Mouse (Mus musculus): ENCODE results near the gene Defb21. TPM values are rescaled to one million over a fixed set of nuclear protein-coding genes. Genes with fewer than 3 reads are reported as not detected.

Gene Defb21
- polyA plus RNA-seq, 1 experiment from 2014 or later, result not detected

DNA sequence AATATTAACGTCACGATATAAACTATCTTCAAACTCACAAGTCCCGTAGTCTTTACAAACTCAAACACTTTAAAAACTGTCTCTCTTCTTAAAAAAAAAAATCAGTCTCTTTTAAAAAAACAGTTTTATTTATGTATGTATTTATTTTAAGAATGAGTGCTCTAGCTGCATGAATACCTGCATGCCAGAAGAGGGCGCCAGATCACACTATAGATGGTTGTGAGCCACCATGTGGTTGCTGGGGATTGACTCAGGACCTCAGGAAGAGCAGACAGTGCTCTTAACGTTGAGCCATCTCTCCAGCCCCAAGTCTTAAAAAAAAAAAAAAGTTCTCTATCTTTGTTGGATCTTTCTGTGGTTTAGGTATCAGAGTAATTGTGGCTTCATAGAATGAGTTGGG lies 44.8 kb downstream of the Defb21 start:
- Histone ChIP-seq H3K4me3 (ENCODE audit: low read length) (no peak overlapping the region), H3K9ac (ENCODE audit: low read depth, low read length) (no peak overlapping the region), H3K27me3 (replicated peaks; ENCODE audit: control insufficient read depth, insufficient read depth, low read length) (no peaks in the 10 kb centered on the region), H3K36me3 (ENCODE audit: control insufficient read depth, insufficient read depth, low read length) (no peaks in the 10 kb centered on the region), H3K4me2 (ENCODE audit: low read length) (no peak overlapping the region), H3K4me1 (ENCODE audit: control insufficient read depth, insufficient read depth, low read depth, low read length) (no peaks in the 10 kb centered on the region), H3K27ac (ENCODE audit: low read depth, low read length) (no peak overlapping the region), H3K9me3 (ENCODE audit: control insufficient read depth, low read length) (no peaks in the 10 kb centered on the region)
- WGBS, result 61% methylated on average over 5 of the region's 5 CpGs
- ATAC-seq, result no peak

DNA sequence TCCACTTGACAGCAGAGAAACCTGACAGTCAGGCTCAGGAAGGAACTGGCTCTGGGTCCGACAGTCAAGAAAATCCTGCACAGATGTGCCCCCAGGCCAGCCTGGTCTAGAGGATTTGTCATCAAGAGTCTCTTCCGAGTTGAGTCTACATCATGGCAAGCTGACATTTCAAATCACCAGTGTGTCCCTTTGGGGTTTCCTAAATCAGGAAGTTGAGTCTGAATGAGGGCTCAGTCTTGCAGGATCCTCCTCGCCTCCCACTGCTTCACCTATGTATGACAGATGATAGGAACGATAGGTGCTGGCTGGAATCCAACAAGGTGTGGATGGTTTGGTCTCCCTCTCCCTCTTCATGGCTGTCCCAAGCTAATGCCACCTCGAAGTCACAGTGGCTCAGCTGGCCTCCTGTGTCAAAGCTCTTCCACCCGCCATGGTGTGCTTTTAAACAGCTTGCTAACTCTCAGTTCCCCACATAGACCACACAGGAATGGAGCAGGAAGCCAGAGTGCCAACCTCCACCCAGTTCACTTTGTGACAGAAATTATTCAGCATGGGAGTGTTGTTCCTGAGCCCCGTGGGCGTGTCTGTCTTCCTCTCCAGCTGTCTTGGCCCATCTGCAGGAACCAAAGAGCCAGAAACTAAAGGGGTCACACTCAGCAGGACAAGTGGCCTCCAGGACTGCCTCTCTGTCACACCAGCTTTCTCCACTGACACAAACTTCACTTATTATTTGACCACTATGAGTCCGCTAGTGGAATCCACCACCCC lies 48.0 kb downstream of the Defb21 start:
- Histone ChIP-seq H3K9me3 (ENCODE audit: control insufficient read depth, low read length) (no peaks in the 10 kb centered on the region), H3K4me2 (ENCODE audit: low read length) (no peak overlapping the region), H3K27me3 (replicated peaks; ENCODE audit: control insufficient read depth, insufficient read depth, low read length) (0 out of 2 replicates have a peak, but pooled peaks cover 2% of the 10 kb centered on the region), H3K36me3 (ENCODE audit: control insufficient read depth, insufficient read depth, low read length) (no peaks in the 10 kb centered on the region), H3K9ac (ENCODE audit: low read depth, low read length) (no peak overlapping the region), H3K4me1 (ENCODE audit: control insufficient read depth, insufficient read depth, low read depth, low read length) (no peaks in the 10 kb centered on the region), H3K4me3 (ENCODE audit: low read length) (no peak overlapping the region), H3K27ac (ENCODE audit: low read depth, low read length) (no peak overlapping the region)
- ATAC-seq, result no peak
- WGBS, result 73% methylated on average over 9 of the region's 9 CpGs

DNA sequence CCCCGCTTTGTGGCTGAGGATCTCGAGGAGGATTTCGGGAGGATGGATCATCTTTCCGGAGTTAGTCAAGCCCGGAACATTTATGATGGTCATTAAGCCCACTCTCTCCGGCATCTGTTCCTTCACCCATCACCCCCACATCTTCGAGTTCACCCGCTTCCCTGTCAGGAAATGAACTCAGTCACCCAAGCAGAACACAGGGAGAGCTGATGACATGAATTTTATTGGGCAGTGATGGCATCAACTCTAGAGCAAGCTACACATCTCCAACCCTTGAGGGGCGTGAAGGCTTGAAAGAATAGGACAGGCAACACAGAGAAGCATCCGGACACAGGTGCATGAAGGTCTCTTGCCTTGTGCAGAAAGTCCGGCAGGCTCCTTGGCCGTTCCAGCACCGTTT lies 49.6 kb downstream of the Defb21 start:
- Histone ChIP-seq H3K27me3 (replicated peaks; ENCODE audit: control insufficient read depth, insufficient read depth, low read length) (0 out of 2 replicates have a peak, but pooled peaks cover 2% of the 10 kb centered on the region), H3K4me3 (ENCODE audit: low read length) (no peak overlapping the region), H3K36me3 (ENCODE audit: control insufficient read depth, insufficient read depth, low read length) (no peaks in the 10 kb centered on the region), H3K4me1 (ENCODE audit: control insufficient read depth, insufficient read depth, low read depth, low read length) (peaks cover 8% of the 10 kb centered on the region), H3K27ac (ENCODE audit: low read depth, low read length) (no peak overlapping the region), H3K9me3 (ENCODE audit: control insufficient read depth, low read length) (no peaks in the 10 kb centered on the region), H3K4me2 (ENCODE audit: low read length) (no peak overlapping the region), H3K9ac (ENCODE audit: low read depth, low read length) (no peak overlapping the region)
- ATAC-seq, result no peak
- 90% methylated on average over 13 of the region's 13 CpGs for WGBS

DNA sequence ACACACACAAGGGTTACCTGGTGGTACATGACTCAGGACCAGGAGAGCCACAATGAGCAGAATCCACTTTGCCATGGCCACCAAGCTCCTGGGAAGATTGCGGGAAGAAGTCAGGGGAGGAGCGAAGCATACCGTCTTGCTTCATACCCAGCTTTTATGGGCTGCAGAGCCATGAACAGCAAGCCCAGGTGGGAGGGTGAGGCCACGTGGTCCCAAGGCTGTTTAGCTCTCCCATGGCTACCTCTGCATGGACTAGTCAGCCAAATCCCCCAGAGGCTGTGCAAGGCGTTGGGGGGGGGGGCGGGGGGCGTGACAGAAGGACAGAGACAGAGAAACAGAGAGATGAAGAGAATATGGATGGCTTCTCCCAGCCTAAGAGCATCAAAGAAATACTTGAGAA lies 50.4 kb downstream of the Defb21 start, which contains the start of gene Defb25:
Gene Defb25, minus strand, starts transcription at position 101 of the 400 bp plus-strand sequence.
- WGBS, result 82% methylated on average over 7 of the region's 7 CpGs
- no peak for ATAC-seq
- peaks cover 8% of the 10 kb centered on the region for H3K27me3 ChIP-seq (replicated peaks; ENCODE audit: control insufficient read depth, insufficient read depth, low read length)

More for the DNA sequence above, 50.4 kb downstream of the Defb21 start, which contains the start of gene Defb25:
- Histone ChIP-seq H3K36me3 (ENCODE audit: control insufficient read depth, insufficient read depth, low read length) (no peaks in the 10 kb centered on the region), H3K9ac (ENCODE audit: low read depth, low read length) (no peak within 1 kb of the TSS), H3K4me1 (ENCODE audit: control insufficient read depth, insufficient read depth, low read depth, low read length) (peaks cover 12% of the 10 kb centered on the region), H3K4me3 (ENCODE audit: low read length) (no peak within 1 kb of the TSS), H3K4me2 (ENCODE audit: low read length) (no peak within 1 kb of the TSS), H3K9me3 (ENCODE audit: control insufficient read depth, low read length) (no peaks in the 10 kb centered on the region), H3K27ac (ENCODE audit: low read depth, low read length) (no peak within 1 kb of the TSS)

Other genes with a start within 250 kb of the Defb21 start
- gene Rbck1, start 240.1 kb upstream of the Defb21 start, polyA plus RNA-seq (2015; fragmentation: Nextera tagmentation; extraction: Ambion mirVana), result 92.1 and 100 TPM in 2 replicates
- 2.1 and 2.2 TPM in 2 replicates for gene Trib3, start 228.7 kb upstream of the Defb21 start, polyA plus RNA-seq (2015; fragmentation: Nextera tagmentation; extraction: Ambion mirVana)
- gene Nrsn2, start 196.1 kb upstream of the Defb21 start, polyA plus RNA-seq (2015; fragmentation: Nextera tagmentation; extraction: Ambion mirVana), result 72.0 and 74.0 TPM in 2 replicates
- 10.5 and 11.8 TPM in 2 replicates for gene Sox12, start 174.7 kb upstream of the Defb21 start, polyA plus RNA-seq (2015; fragmentation: Nextera tagmentation; extraction: Ambion mirVana)
- gene Zcchc3, start 157.7 kb upstream of the Defb21 start, polyA plus RNA-seq (2015; fragmentation: Nextera tagmentation; extraction: Ambion mirVana), result 12.5 and 13.8 TPM in 2 replicates
- 3.1 and 4.1 TPM in 2 replicates for gene 6820408C15Rik, start 157.2 kb upstream of the Defb21 start, polyA plus RNA-seq (2015; fragmentation: Nextera tagmentation; extraction: Ambion mirVana)
- not detected in 2 replicates for gene Defb23, start 108.1 kb upstream of the Defb21 start, polyA plus RNA-seq (2015; fragmentation: Nextera tagmentation; extraction: Ambion mirVana)
- not detected in 2 replicates for gene Defb20, start 95.7 kb upstream of the Defb21 start, polyA plus RNA-seq (2015; fragmentation: Nextera tagmentation; extraction: Ambion mirVana)
- gene Defb22, start 82.6 kb upstream of the Defb21 start, polyA plus RNA-seq (2015; fragmentation: Nextera tagmentation; extraction: Ambion mirVana), result not detected in 2 replicates
- not detected in 2 replicates for gene Defb26, start 61.1 kb upstream of the Defb21 start, polyA plus RNA-seq (2015; fragmentation: Nextera tagmentation; extraction: Ambion mirVana)
- gene Defb28, start 54.5 kb upstream of the Defb21 start, polyA plus RNA-seq (2015; fragmentation: Nextera tagmentation; extraction: Ambion mirVana), result not detected in 2 replicates
- gene Defb29, start 32.6 kb upstream of the Defb21 start, polyA plus RNA-seq (2015; fragmentation: Nextera tagmentation; extraction: Ambion mirVana), result not detected in 2 replicates
- not detected in 2 replicates for gene Gm17416, start 3.4 kb upstream of the Defb21 start, polyA plus RNA-seq (2015; fragmentation: Nextera tagmentation; extraction: Ambion mirVana)
- gene Defb19, start 7.6 kb downstream of the Defb21 start, polyA plus RNA-seq (2015; fragmentation: Nextera tagmentation; extraction: Ambion mirVana), result not detected in 2 replicates
- not detected in 2 replicates for gene Defb45, start 26.7 kb downstream of the Defb21 start, polyA plus RNA-seq (2015; fragmentation: Nextera tagmentation; extraction: Ambion mirVana)
- not detected in 2 replicates for gene Defb36, start 31.6 kb downstream of the Defb21 start, polyA plus RNA-seq (2015; fragmentation: Nextera tagmentation; extraction: Ambion mirVana)
- gene Defb25, start 50.3 kb downstream of the Defb21 start, polyA plus RNA-seq (2015; fragmentation: Nextera tagmentation; extraction: Ambion mirVana), result not detected in 2 replicates
- gene Rem1, start 54.2 kb downstream of the Defb21 start, polyA plus RNA-seq (2015; fragmentation: Nextera tagmentation; extraction: Ambion mirVana), result 0.80 and 0.82 TPM in 2 replicates
- gene H13, start 96.7 kb downstream of the Defb21 start, polyA plus RNA-seq (2015; fragmentation: Nextera tagmentation; extraction: Ambion mirVana), result 172 and 178 TPM in 2 replicates
- gene Mcts2, start 114.3 kb downstream of the Defb21 start, polyA plus RNA-seq (2015; fragmentation: Nextera tagmentation; extraction: Ambion mirVana), result 32.2 and 36.7 TPM in 2 replicates
- gene Id1, start 163.5 kb downstream of the Defb21 start, polyA plus RNA-seq (2015; fragmentation: Nextera tagmentation; extraction: Ambion mirVana), result 56.8 and 68.4 TPM in 2 replicates
- gene Cox4i2, start 181.4 kb downstream of the Defb21 start, polyA plus RNA-seq (2015; fragmentation: Nextera tagmentation; extraction: Ambion mirVana), result 6.7 and 7.0 TPM in 2 replicates